ENCODE assay signal across 22 mouse cellular contexts in the genomic region with DNA sequence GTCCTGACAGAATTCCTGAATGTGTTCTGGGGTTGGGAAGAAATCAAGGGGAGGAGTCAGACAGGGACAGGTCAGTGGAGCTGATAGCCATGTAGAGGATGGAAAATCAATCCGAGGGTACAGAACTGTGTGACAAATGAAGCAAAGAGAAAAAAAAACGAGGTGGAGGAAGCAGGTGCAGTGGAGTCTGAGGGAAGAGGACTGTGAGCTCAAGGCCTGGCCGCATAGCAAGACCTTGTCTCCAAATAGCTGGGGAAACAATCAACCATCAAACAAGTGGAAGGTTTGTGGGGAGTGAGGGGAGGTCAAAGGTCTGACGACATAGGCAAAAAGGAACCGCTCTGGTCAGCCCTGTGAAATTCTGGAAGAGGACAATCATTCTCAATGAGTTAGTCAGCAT. TPM values are rescaled to one million over a fixed set of nuclear protein-coding genes. Genes with fewer than 3 reads are reported as not detected.
"Had no signal": no experiment of that assay in that cellular context is flagged by ENCODE, and none has a peak within 500 bp of the region (broad histone marks: within the 10 kb centered on the region; RNA-seq: fewer than 3 reads in every experiment).

No protein-coding gene starts in this region.

- ATAC-seq: liver, postnatal 0 days; lung, postnatal 0 days; midbrain, embryonic 13.5 days; midbrain, embryonic 15.5 days had no signal

- H3K9ac ChIP-seq: liver, postnatal 0 days; lung, embryonic 15.5 days; midbrain, embryonic 13.5 days; midbrain, embryonic 15.5 days; neural tube, embryonic 12.5 days; stomach, embryonic 15.5 days had no signal

- H3K27ac ChIP-seq: lung, embryonic 15.5 days; macrophage; midbrain, embryonic 13.5 days; midbrain, embryonic 15.5 days; neural tube, embryonic 12.5 days; stomach, embryonic 15.5 days; stomach, postnatal 0 days had no signal

- H3K9me3 ChIP-seq: lung, embryonic 15.5 days; megakaryocyte, embryonic 14.5 days; midbrain, embryonic 13.5 days; midbrain, embryonic 15.5 days; neural tube, embryonic 12.5 days; stomach, embryonic 15.5 days had no signal

- H3K4me1 ChIP-seq: lung, embryonic 15.5 days; megakaryocyte, embryonic 14.5 days; midbrain, embryonic 13.5 days; midbrain, embryonic 15.5 days; neural tube, embryonic 12.5 days; stomach, embryonic 15.5 days had no signal

- DNase-seq: liver, postnatal 0 days; lung, adult 2 months; lung, postnatal 14 days; lung, postnatal 36 days; right cerebral cortex, postnatal 14 days; thymus, adult 2 months; thymus, postnatal 25 days; thymus, postnatal 4 days had no signal

- H3K36me3 ChIP-seq: lung, embryonic 15.5 days; midbrain, embryonic 13.5 days; midbrain, embryonic 15.5 days; neural tube, embryonic 12.5 days; stomach, embryonic 15.5 days had no signal

- H3K4me2 ChIP-seq: lung, embryonic 15.5 days; midbrain, embryonic 11.5 days; midbrain, embryonic 13.5 days; midbrain, embryonic 15.5 days; neural tube, embryonic 12.5 days; stomach, embryonic 15.5 days had no signal

- H3K4me3 ChIP-seq: lung, embryonic 15.5 days; megakaryocyte, embryonic 14.5 days; midbrain, embryonic 13.5 days; midbrain, embryonic 15.5 days; neural tube, embryonic 12.5 days; stomach, embryonic 15.5 days had no signal

- H3K27me3 ChIP-seq: lung, embryonic 15.5 days; megakaryocyte, embryonic 14.5 days; midbrain, embryonic 13.5 days; midbrain, embryonic 15.5 days; neural tube, embryonic 12.5 days; stomach, embryonic 15.5 days had no signal

RNA-seq across cellular contexts. Expression of gene Myh2, which starts 6.0 kb away (rescaled TPM):
- total RNA-seq: megakaryocyte progenitor cell, adult 5-6 weeks; neutrophil, adult 5-6 weeks had no signal
- polyA plus RNA-seq: liver, postnatal 0 days; lung, embryonic 15.5 days; lung, postnatal 0 days; macrophage; midbrain, embryonic 11.5 days; midbrain, embryonic 13.5 days; spleen, adult 2 months; stomach, embryonic 15.5 days; testis, adult 2 months had no signal

RNA-seq across cellular contexts. Expression of gene Myh1, which starts 35.0 kb away (rescaled TPM):
- total RNA-seq: megakaryocyte progenitor cell, adult 5-6 weeks; neutrophil, adult 5-6 weeks had no signal
- polyA plus RNA-seq: lung, postnatal 0 days; macrophage; midbrain, embryonic 11.5 days; midbrain, embryonic 13.5 days; neural tube, embryonic 12.5 days had no signal
